Mouse (Mus musculus) ES-CJ7 (cell line): ENCODE data around the gene Smco4.
A peak's percentile ranks its signal among the peaks of the same experiment; 100 is the strongest.

Experiments
- DNase-seq: peaks from one replicate; pipeline ENCODE4 v3.0.0; 2011; ENCODE audit warnings: low read depth, low spot score

Gene Smco4

DNA sequence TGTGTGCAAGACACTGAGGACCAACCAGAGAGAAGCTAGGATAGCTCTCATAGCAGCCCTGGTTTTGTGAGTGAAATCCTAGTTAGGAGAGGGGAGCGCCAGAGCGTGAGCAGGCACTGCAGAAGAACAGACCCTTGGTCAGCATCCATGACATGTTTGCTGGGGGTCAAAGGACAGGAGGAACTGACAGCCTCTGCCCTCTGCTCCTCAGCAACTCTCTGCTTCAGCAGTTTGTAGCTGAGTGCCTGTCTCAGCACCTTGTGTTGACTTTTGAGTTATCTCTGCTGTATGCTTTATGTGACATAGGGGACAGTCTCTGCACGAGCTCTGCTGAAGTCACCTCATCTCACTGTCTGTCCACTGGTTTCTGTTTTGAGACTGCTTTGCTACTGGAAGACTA lies 13.6 kb downstream of the Smco4 start:
- DNase-seq, result no peak

DNA sequence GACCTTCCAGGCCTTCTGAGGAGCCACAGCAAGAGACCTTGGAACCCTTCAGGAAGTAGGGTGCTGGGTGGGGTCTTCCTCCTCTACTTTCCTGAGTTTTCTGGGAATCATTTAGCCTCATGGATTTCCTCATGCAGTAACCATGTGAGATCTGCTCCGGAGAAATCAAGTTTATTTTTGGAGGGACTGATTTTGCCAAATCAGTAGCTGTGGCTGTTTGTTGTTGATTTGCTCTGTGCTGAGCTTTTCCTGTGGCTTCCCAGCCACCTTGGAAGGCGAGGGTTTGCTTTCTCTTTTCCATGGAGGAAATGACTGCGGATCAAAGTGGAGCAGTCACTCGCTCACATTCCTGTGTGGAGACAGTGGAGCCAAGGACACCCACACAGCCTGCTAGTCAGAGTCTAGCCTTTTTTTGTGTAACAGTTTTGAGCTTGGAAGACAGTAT lies 14.2 kb downstream of the Smco4 start:
- DNase-seq, result no peak

DNA sequence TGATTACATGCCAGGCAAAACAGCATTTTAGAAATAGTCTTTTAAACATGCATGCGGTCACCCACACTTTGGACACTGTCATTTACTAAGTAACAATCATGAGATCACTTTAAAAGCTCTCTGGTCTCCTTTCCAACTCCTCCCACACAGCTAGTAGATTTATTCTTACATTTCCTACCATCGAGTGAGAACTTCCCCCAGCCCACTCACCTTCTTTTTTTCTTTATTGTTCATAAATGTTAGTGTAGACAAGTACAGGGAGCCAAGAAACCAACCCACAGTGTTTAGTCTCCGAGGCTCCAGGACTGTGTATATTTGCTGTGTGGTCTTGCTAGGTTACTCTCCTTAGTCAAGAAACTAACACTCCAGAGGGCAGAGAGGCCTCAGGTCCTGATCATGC lies 16.1 kb downstream of the Smco4 start:
- DNase-seq, result no peak

DNA sequence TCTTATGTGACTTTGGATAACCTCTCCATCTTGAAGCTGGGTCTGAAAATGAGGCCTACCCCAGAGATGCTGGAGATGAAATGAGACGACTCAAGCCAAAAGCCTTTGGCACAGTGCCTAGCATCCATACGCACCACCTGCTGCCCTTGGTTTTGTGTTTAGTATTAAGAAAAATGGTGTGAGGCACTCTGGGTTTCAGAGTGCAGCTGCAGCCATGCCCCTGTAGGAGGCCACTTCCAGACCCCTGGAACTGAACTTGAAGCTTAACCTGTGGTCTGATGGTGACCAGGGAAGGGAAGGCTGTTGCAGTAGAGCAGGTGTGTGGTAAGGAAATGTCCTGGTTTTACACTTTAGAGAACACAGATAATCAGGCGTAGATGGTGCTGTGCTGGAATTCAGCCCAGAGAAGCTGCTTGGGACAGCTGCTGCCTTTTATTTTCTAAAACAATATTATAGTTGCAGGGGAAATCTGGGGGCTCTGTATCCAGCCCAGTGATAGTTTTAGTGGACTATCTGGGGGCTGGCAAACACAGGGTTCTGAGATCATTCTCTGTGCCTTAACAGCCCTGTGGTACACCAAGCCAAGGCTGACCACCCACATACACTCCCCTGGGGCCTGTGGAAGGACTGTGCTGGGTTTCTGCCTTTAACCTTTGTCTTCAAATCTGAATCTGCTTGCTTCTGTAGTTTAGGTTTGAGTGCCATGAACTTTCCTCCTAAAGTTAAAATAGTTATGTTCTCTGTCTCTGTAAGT lies 17.5 kb downstream of the Smco4 start:
- DNase-seq, result no peak

DNA sequence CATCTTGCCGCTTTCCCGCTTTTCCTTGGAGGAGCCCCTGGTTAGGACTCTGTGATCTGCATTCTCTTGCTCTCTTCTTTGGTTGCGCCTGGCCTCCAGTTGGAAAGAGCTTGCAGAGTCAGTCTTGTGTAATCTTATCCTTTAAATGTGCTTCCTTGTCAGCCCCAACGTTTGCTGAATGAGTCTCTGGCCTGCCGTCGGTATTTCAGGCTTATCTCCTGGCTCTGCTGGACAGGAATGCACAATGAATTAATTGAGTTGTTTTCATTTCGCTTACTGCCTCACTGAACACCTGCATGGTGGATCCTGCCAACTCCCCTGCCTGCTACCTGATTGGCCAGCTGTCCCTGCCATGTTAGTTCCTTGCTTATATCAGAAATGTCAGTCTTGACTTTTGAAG lies 19.7 kb downstream of the Smco4 start:
- DNase-seq, result no peak

DNA sequence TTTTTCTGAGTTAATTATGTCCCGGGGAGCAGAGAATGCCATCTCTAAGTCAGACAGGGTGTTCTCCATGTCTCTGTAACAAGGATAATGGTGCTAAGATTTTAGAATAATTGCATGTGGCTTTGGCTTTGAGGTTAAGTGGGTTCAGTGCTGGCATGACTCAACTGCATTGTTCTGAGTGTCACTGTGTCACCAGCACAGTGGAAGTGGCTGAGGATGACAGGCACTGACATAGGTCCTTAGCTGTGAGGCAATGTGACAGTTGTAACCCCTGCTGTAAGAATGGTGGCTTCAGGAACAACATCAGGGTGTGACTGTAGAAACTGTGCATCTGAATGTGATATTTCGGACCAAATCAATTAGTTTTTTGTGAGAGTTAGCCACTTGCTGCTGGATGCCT lies 22.8 kb downstream of the Smco4 start:
- no peak for DNase-seq

DNA sequence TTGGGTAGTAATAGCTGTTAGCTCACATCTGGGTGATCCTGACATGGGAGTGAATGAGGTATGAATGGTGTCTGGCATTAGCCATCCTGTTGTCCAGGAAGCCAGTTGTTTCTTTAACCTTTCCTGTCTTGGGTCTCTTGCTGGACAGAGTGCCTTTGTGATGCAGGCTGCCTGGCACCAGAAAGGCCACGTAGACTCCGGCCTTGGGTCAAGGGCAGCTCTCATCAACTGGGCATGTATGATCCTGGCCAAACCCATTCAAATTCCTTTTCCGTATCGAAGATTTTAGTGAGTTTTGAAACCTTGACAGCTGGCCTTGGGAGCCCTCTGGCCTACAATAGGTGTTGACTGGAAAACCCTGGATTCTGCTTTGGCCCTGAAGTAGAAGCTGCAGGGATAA lies 24.7 kb downstream of the Smco4 start:
- DNase-seq, result no peak

DNA sequence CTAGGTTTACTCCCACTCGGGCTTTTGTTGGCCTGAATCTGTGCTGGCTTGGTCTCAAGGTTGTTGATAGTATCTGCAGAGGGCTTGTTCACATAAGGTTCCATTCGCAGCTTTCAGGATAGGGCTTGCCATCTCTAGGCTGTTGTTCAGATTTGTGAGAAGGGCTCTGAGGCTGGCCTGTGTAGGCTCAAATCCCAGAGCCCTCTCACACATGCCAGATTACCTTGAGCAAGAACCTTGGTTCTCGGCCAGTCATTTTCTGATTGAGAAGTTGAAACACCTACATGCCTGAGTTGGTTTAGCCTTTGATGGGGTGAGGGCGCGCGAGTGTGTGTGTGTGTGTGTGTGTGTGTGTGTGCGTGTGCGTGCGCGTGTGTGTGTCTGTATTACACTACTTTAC lies 29.1 kb downstream of the Smco4 start:
- no peak for DNase-seq

DNA sequence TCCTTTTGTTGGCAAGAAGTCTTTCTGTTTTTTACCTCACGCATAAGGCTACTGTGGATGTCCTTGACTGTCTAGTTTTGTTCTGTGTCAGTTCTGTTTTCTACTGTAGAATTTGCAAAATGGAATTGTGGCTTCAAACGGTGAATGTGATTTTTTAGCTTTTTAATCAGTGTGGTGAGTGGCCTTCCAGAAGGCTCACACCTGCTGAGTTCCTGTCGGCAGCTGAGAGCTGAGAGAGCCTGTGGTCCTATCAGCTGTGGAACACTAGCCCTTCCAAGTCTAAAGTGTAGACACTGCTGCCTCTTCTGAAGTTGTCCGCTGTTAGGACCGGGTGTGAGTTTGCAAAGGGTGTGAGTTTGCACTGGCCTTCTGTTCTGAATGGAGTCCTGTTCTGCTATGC lies 29.7 kb downstream of the Smco4 start:
- no peak for DNase-seq

DNA sequence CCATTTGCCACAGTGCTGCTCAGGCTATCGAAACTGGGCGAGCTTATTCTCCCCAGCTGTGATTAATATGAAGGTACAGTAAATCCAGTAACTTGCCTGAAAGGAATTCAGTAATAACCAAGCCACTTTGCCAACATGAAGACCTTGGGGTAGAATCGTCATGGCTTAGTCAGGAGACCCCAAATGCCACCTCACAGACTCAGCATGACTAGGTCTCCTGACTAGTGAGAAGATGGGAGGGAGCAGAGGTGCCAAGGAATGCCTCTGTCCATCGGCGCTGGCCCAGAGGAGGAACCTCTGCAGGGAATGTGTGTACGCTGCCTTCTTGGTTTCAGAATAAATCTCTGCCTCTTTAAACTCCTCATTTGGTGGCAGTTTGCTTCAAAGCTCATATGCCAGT lies 30.4 kb downstream of the Smco4 start:
- DNase-seq, result no peak

DNA sequence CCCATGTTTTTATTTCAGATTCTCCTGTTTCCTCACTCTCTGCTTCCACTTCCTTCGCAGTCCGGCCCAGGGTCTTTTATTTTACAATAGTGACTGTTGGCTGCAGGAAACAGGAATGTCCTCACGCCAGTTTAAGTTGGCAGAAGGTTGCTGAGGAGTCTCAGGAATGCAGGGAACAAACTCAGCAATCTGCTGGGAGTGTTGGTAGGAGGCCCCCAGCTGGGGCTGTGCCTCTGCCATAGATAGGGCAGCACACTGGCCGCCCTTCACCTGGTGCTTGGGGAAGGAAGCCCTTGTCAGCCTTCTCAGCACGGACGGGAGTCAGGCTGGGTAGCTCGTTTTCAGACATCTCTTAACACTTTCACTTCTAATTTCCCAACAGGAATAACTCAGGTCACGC lies 32.0 kb downstream of the Smco4 start:
- DNase-seq, result no peak

DNA sequence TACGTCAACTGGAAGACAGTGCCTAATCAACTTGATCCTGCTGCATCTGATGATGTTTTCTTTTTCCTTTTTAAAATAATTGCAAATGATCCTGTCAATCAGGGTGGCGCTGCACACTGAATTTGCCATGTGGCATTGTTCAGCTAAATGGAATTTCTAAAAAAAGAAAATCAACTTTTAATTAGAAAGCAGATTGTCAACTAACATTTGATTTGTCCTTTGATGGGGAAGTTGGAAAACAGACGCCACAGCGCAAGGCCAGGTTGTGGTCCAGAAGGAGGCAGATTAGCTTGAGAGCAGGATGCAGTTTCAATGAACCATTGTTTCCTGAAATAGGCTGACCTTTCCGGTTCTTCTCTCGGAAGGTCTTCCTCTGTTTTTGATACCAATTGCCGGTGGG lies 33.3 kb downstream of the Smco4 start:
- DNase-seq, result no peak

DNA sequence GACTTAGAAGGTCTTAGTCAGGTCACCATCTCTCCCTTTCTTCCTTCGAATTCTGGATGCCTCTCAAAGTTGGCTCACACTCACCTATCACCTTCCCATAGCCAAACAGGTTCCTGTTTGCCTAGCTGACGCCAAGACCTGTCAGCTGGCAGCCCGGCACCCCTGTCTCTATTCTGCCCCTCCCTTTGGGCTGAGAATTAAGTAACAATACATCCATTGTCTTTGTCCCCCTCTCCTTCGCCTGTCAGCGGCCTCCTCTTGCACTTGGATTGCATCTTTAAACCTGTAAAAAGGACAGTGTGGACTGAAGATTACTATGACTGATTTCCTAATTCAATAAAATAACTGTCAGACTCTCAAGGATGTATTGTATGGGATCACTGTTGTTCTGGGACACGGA lies 34.6 kb downstream of the Smco4 start:
- no peak for DNase-seq

DNA sequence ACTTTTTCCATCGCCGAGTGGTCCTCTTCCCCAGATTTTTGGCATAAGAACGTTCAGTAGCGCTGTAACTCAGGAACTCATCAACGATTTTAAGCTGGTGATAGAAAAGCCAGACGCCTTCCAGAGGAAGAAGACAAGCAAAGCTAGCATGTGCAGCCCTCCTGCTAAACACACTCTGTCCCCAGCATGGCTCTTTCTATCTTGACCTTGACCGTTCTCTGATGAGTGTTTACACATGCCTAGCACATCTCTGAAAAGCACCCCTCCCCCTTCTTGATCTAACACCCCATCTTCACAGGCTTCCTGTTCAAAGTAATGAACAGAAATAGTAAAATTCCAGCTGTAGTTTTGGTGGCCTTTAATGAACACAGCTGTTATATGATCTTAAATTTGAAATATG lies 35.1 kb downstream of the Smco4 start:
- no peak for DNase-seq

DNA sequence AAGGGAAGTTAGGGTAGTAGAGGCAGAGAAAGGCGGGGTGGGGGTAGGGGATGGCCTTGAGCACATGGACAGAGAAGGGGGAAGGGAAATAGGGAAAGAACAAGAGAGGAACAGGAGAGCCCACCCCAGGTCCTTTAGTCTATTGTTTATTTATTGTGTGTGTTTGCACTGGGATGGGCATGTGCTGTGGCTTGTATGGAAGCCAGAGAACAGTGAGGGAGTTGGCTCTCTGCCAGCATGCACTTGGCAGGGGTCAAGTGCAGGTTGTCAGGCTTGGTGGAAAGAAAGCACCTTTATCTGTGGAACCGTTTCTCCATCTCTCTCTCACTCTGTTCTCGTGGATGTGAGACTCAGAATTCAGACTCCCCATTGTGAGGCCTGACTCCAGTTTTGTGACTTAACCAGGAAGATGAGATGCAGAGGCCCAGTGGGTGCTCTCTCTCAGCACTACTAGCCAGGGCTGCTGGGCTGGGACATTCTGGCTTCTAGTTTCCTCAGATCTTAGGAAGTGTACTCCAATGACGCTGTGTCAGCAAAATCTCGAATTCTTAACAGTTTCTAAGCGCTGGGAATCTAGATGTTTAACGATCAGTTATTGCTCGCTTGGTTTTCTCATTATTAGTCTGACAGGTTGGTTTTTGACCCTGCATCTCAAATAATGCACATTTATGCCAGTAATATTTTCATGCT lies 36.2 kb downstream of the Smco4 start:
- DNase-seq, result peak; percentile 14

DNA sequence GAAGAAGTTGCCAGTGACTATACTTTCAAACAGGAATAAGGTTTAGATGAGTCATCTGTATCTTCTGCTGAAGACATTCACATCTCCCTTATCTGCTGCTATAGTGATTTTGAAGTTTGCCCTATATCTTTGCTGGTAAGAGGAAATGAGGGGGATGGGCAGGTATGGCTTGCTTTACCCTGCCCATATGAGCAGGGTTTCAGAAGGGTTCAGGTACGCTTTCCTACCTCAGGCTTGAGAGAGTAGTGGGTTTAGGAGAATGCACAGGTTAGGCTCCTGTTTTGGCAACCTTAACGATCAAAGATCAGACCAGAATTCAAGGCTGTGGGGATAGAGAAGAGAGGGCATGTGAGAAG lies 36.7 kb downstream of the Smco4 start:
- DNase-seq, result no peak

DNA sequence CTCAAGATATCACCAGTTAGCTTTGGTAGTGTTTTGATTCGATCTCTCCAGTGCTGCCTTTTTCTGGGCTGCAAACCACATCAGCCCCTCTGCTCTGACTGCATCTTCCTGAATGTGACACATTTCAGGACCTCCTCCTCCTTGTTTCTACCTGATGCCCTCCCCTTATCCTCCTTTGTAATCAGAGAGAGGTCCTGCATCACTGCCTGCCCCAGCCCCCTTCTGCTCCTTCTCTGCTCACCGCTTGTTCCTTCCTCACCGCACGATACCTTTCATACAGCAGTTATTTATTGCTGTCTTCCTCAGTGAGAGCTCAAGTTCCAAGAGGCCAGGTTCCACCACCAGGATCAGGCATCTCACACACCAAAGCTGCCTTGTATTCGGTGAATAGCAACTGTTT lies 38.0 kb downstream of the Smco4 start:
- no peak for DNase-seq

DNA sequence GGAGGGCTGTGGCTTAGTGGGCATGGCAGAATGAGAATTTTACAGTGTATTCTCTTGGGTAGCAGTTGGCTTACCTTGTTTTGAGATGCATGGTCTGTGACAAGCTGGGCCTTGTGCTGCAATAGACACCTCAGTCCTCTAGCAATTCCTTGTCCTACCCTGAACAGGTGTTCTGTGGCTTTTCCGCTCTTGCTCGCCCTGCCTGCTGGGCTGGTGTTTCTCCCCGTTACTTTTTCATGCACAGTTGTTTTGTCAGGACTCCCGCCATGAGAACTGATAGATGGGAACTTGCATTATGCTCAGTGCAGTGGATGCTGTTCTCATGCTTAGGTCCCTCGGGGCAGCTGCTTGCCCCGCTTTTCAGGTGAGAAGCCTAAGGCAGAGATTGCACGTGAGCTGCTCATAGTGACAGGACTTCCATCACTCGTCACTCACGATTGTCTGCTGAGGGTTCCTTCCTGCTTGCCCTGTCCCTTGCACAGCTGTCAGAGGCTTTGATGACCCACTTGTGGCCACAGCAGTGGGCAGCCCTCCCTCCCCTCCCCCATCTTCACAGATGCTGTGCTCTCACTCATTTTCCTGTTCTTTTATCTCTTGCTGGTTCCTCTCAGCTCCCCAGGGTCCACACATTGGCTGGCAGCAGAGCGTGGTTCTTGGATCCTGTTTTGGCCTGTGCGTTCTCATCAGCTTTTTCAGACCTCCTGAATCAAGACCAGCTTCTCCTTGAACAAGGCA lies 40.3 kb downstream of the Smco4 start:
- no peak for DNase-seq

DNA sequence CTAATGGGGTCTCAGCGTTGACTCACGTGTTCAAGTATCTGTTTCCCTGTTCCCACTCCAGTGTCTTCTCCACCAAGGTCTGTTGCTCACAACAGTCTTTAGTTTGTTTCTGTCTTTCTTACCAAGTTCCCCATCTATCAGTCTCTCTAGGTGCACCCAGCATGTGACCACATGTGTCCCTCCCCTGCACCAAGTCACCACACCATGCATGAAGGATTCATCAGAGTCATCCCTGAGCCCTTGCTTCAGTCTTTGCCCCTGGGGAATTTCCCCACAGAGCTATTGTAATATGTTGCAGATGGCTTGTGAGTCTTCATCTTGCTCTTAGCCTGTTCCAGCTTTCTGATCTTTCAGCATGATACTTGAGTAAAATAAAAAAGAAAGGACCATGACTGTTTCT lies 40.9 kb downstream of the Smco4 start:
- no peak for DNase-seq

DNA sequence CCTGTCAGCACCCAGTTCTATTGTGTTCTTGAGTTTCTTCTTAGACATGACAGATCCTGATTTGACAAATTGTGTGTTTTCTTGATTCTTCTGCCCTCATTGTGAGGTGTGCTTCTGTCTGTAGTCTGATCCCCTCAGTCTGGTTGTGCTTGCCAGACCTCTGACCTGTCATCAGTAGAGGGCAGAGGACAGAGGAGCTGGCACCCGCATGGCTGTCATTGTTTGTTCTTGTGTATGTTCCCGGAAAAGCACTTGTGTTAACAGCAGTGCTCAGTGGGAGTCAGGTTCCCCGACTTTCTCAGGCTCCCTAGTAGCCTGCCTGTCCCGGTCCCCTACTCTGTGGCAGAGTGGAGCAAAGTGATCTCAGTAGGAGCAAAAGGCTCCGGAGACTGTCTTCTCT lies 42.2 kb downstream of the Smco4 start:
- no peak for DNase-seq

DNA sequence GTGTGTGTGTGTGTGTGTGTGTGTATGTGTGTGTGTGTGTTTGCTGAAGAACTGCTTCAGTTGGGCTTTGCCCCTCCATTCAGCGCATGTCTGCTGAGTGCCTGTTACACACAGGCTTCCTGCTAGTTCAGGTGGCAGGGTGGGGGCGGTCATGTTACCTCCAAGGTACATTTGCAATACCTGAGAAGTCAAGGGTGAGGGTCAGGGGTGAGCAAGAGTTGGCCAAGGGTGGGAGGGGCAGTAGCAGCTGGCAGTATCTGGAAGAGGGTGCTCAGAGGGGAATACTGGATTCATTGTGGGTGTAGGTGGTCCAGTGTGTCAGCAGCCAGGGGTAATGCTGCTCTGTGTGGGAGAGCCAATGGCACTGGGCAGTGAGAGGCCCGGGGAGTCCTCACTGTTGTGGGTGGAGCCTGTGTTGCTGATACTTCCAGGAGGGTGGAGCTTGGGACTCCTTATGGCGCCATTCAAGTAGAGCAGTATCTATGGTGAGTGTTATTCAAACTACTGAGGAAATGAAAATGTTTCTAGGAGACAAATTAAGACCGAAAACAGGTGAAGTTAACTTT lies 43.7 kb downstream of the Smco4 start:
- DNase-seq, result no peak

DNA sequence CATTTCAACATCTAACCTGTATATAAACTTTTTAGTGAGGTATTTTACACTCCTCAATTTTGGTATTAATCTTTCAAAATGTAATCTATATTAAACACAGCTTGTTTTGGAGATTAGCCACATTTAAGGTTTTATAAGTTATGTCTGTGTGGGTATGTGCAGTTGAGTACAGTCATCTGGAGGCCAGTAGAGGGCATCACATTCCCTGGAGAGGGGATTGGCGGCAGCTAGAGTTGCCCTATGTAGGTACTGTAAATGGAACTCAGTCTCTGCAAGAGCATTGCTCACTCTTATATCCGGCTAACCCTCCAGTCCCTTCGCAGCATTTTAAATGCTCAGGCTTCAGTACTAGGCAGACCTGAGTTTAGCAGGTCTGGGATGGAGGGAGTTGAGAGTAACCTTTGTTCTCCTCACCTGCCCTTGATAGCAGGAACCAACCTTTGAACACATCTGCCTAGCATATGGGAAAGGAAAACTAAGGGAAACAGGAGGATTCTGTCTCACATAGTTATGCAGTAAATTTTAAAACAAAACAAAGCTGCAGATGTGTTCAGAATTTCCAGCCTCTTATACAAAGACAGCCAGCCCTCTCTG lies 44.3 kb downstream of the Smco4 start:
- DNase-seq, result no peak
